Mouse (Mus musculus): ENCODE results near the gene Hao1. TPM values are rescaled to one million over a fixed set of nuclear protein-coding genes. Genes with fewer than 3 reads are reported as not detected.

The Hao1 gene
- polyA plus RNA-seq (2016; fragmentation: Nextera tagmentation; extraction: Ambion mirVana) = 0.25 TPM in 1 of 2 replicates, not detected in the other

GRCm38 (mm10) chr2:134554221-134554727 is at the start of gene Hao1:
Gene Hao1, minus strand, starts transcription at chr2:134554368.
- Histone ChIP-seq H3K9me3 (no peaks in the 10 kb centered on the region), H3K4me2 (replicated peaks) (no peak within 1 kb of the TSS), H3K27me3 (no peaks in the 10 kb centered on the region), H3K36me3 (no peaks in the 10 kb centered on the region), H3K9ac (no peak within 1 kb of the TSS), H3K4me3 (no peak within 1 kb of the TSS), H3K27ac (no peak within 1 kb of the TSS), H3K4me1 (no peaks in the 10 kb centered on the region)
- 82% methylated on average over 8 of the region's 8 CpGs for WGBS
- no peak for ATAC-seq (ENCODE audit: insufficient number of reproducible peaks, insufficient read depth, low FRiP score, low TSS enrichment)

- 89% methylated on average over 6 of the region's 6 CpGs for WGBS
- Histone ChIP-seq H3K9ac (no peak overlapping the region), H3K27me3 (no peaks in the 10 kb centered on the region), H3K4me2 (replicated peaks) (no peak overlapping the region), H3K4me1 (no peaks in the 10 kb centered on the region), H3K9me3 (no peaks in the 10 kb centered on the region), H3K27ac (no peak overlapping the region), H3K4me3 (no peak overlapping the region), H3K36me3 (0 out of 2 replicates have a peak, but pooled peaks cover 3% of the 10 kb centered on the region)
- ATAC-seq (ENCODE audit: insufficient number of reproducible peaks, insufficient read depth, low FRiP score, low TSS enrichment) = no peak
Observed at GRCm38 (mm10) chr2:134591081-134591694, 37.0 kb upstream of the Hao1 start.

- no peak overlapping the region for H3K9ac ChIP-seq
- no peaks in the 10 kb centered on the region for H3K36me3 ChIP-seq
- ATAC-seq (ENCODE audit: insufficient number of reproducible peaks, insufficient read depth, low FRiP score, low TSS enrichment) = no peak
Observed at GRCm38 (mm10) chr2:134585243-134585642, 31.1 kb upstream of the Hao1 start.

GRCm38 (mm10) chr2:134559422-134559821 is 5.3 kb upstream of the Hao1 start:
- no peak overlapping the region for H3K4me3 ChIP-seq
- H3K27ac ChIP-seq = no peak overlapping the region
- ATAC-seq (ENCODE audit: insufficient number of reproducible peaks, insufficient read depth, low FRiP score, low TSS enrichment) = no peak
- no peaks in the 10 kb centered on the region for H3K36me3 ChIP-seq
- H3K4me2 ChIP-seq (replicated peaks) = no peak overlapping the region
- no peaks in the 10 kb centered on the region for H3K4me1 ChIP-seq
- H3K27me3 ChIP-seq = no peaks in the 10 kb centered on the region
- WGBS = 87% methylated on average over 3 of the region's 3 CpGs
- no peaks in the 10 kb centered on the region for H3K9me3 ChIP-seq
- no peak overlapping the region for H3K9ac ChIP-seq

More at GRCm38 (mm10) chr2:134585243-134585642, 31.1 kb upstream of the Hao1 start:
- no peaks in the 10 kb centered on the region for H3K27me3 ChIP-seq
- no peak overlapping the region for H3K27ac ChIP-seq
- no peaks in the 10 kb centered on the region for H3K9me3 ChIP-seq
- no peak overlapping the region for H3K4me3 ChIP-seq
- H3K4me2 ChIP-seq (replicated peaks) = no peak overlapping the region
- no peaks in the 10 kb centered on the region for H3K4me1 ChIP-seq
- 71% methylated on average over 4 of the region's 4 CpGs for WGBS

GRCm38 (mm10) chr2:134552358-134552757 is 1.8 kb downstream of the Hao1 start:
- Histone ChIP-seq H3K4me1 (no peaks in the 10 kb centered on the region), H3K27ac (no peak overlapping the region), H3K9ac (no peak overlapping the region), H3K27me3 (no peaks in the 10 kb centered on the region), H3K36me3 (no peaks in the 10 kb centered on the region), H3K4me3 (no peak overlapping the region), H3K9me3 (no peaks in the 10 kb centered on the region), H3K4me2 (replicated peaks) (no peak overlapping the region)
- ATAC-seq (ENCODE audit: insufficient number of reproducible peaks, insufficient read depth, low FRiP score, low TSS enrichment) = no peak

- no peaks in the 10 kb centered on the region for H3K36me3 ChIP-seq
- ATAC-seq (ENCODE audit: insufficient number of reproducible peaks, insufficient read depth, low FRiP score, low TSS enrichment) = no peak
- H3K4me3 ChIP-seq = no peak overlapping the region
- H3K4me2 ChIP-seq (replicated peaks) = no peak overlapping the region
- H3K4me1 ChIP-seq = no peaks in the 10 kb centered on the region
- WGBS = 24% methylated on average over 4 of the region's 4 CpGs
- H3K9ac ChIP-seq = no peak overlapping the region
- H3K27me3 ChIP-seq = no peaks in the 10 kb centered on the region
- no peak overlapping the region for H3K27ac ChIP-seq
- H3K9me3 ChIP-seq = no peaks in the 10 kb centered on the region
Observed at GRCm38 (mm10) chr2:134549770-134550169, 4.4 kb downstream of the Hao1 start.

- ATAC-seq (ENCODE audit: insufficient number of reproducible peaks, insufficient read depth, low FRiP score, low TSS enrichment) = no peak
- no peaks in the 10 kb centered on the region for H3K36me3 ChIP-seq
Observed at GRCm38 (mm10) chr2:134545116-134545515, 9.1 kb downstream of the Hao1 start.

GRCm38 (mm10) chr2:134544321-134545065 is 9.7 kb downstream of the Hao1 start:
- Histone ChIP-seq H3K36me3 (no peaks in the 10 kb centered on the region), H3K9me3 (no peaks in the 10 kb centered on the region), H3K4me3 (no peak overlapping the region), H3K4me1 (no peaks in the 10 kb centered on the region), H3K4me2 (replicated peaks) (no peak overlapping the region), H3K27ac (no peak overlapping the region), H3K27me3 (no peaks in the 10 kb centered on the region), H3K9ac (no peak overlapping the region)
- 83% methylated on average over 8 of the region's 8 CpGs for WGBS
- no peak for ATAC-seq (ENCODE audit: insufficient number of reproducible peaks, insufficient read depth, low FRiP score, low TSS enrichment)

More at GRCm38 (mm10) chr2:134545116-134545515, 9.1 kb downstream of the Hao1 start:
- Histone ChIP-seq H3K9ac (no peak overlapping the region), H3K4me1 (no peaks in the 10 kb centered on the region), H3K4me3 (no peak overlapping the region), H3K27ac (no peak overlapping the region), H3K27me3 (no peaks in the 10 kb centered on the region), H3K9me3 (no peaks in the 10 kb centered on the region), H3K4me2 (replicated peaks) (no peak overlapping the region)
- WGBS = 70% methylated on average over 5 of the region's 5 CpGs

- Histone ChIP-seq H3K4me2 (replicated peaks) (no peak overlapping the region), H3K9me3 (no peaks in the 10 kb centered on the region), H3K27me3 (no peaks in the 10 kb centered on the region), H3K4me3 (no peak overlapping the region), H3K27ac (no peak overlapping the region), H3K9ac (no peak overlapping the region), H3K4me1 (no peaks in the 10 kb centered on the region), H3K36me3 (no peaks in the 10 kb centered on the region)
- no peak for ATAC-seq (ENCODE audit: insufficient number of reproducible peaks, insufficient read depth, low FRiP score, low TSS enrichment)
- 46% methylated on average over 2 of the region's 2 CpGs for WGBS
Observed at GRCm38 (mm10) chr2:134543501-134543900, 10.7 kb downstream of the Hao1 start.

GRCm38 (mm10) chr2:134541019-134541418 is 13.1 kb downstream of the Hao1 start:
- no peaks in the 10 kb centered on the region for H3K36me3 ChIP-seq
- no peak overlapping the region for H3K9ac ChIP-seq
- H3K4me3 ChIP-seq = no peak overlapping the region
- 59% methylated on average over 5 of the region's 5 CpGs for WGBS
- no peak overlapping the region for H3K4me2 ChIP-seq (replicated peaks)
- H3K9me3 ChIP-seq = no peaks in the 10 kb centered on the region
- H3K27me3 ChIP-seq = no peaks in the 10 kb centered on the region
- ATAC-seq (ENCODE audit: insufficient number of reproducible peaks, insufficient read depth, low FRiP score, low TSS enrichment) = no peak
- H3K27ac ChIP-seq = no peak overlapping the region
- no peaks in the 10 kb centered on the region for H3K4me1 ChIP-seq

- no peak overlapping the region for H3K4me2 ChIP-seq (replicated peaks)
- H3K4me1 ChIP-seq = no peaks in the 10 kb centered on the region
- H3K9me3 ChIP-seq = no peaks in the 10 kb centered on the region
- no peak overlapping the region for H3K27ac ChIP-seq
- no peak for ATAC-seq (ENCODE audit: insufficient number of reproducible peaks, insufficient read depth, low FRiP score, low TSS enrichment)
- no peak overlapping the region for H3K9ac ChIP-seq
- 60% methylated on average over 4 of the region's 4 CpGs for WGBS
- H3K36me3 ChIP-seq = no peaks in the 10 kb centered on the region
- H3K4me3 ChIP-seq = no peak overlapping the region
- H3K27me3 ChIP-seq = no peaks in the 10 kb centered on the region
Observed at GRCm38 (mm10) chr2:134538451-134538850, 15.7 kb downstream of the Hao1 start.
